Mouse (Mus musculus) MEL (cell line): ENCODE data around the gene Bicdl1. TPM values are rescaled to one million over a fixed set of nuclear protein-coding genes. Genes with fewer than 3 reads are reported as not detected.

Experiments
- DNase-seq: peaks from one replicate; pipeline ENCODE4 v3.0.0; 2011; ENCODE audit warnings: low read depth, low spot score
- H3K27ac ChIP-seq: 2 replicates; pipeline ENCODE4 v1.5.1; 2012; ENCODE audit warnings: low read depth, mild to moderate bottlenecking, control low read depth, low read length, moderate library complexity; ENCODE audit not compliant: control insufficient read depth
- H3K27me3 ChIP-seq, 2 experiments: fragments of 150-350 bp in 1 of 2; sonication (generic) in 1 of 2; 2 replicates each; pipeline ENCODE4 v1.6.1; 2012; ENCODE audit warnings: low read length in 2 of 2, mild to moderate bottlenecking in 2 of 2, improper control_type of control experiment in 1 of 2, moderate library complexity in 1 of 2; ENCODE audit not compliant: insufficient read depth in 2 of 2, control insufficient read depth in 1 of 2
- H3K36me3 ChIP-seq, 2 experiments: 2 replicates each; pipeline ENCODE4 v1.6.1; 2012 to 2014; ENCODE audit warnings: low read length in 2 of 2, improper control_type of control experiment in 1 of 2, inconsistent platforms in 1 of 2, mild to moderate bottlenecking in 1 of 2; ENCODE audit not compliant: insufficient read depth in 2 of 2, control insufficient read depth in 1 of 2
- H3K4me1 ChIP-seq, 2 experiments: fragments of 150-350 bp in 1 of 2; sonication (generic) in 1 of 2; 2 replicates each; pipeline ENCODE4 v1.6.1; 2012; ENCODE audit warnings: low read length in 2 of 2, improper control_type of control experiment in 1 of 2, mild to moderate bottlenecking in 1 of 2; ENCODE audit not compliant: insufficient read depth in 2 of 2, control insufficient read depth in 1 of 2
- H3K4me3 ChIP-seq, 2 experiments: fragments of 150-350 bp in 1 of 2; sonication (generic) in 1 of 2; 2 replicates each; pipeline ENCODE4 v1.5.1; 2012; ENCODE audit warnings: low read depth in 2 of 2, low read length in 2 of 2, mild to moderate bottlenecking in 2 of 2, moderate library complexity in 2 of 2, control low read depth in 1 of 2, improper control_type of control experiment in 1 of 2; ENCODE audit not compliant: control insufficient read depth in 1 of 2, insufficient read depth in 1 of 2
- H3K79me2 ChIP-seq: 2 replicates; pipeline ENCODE4 v1.6.1; 2012; ENCODE audit warnings: mild to moderate bottlenecking, low read length, moderate library complexity; ENCODE audit not compliant: control insufficient read depth, poor library complexity, insufficient read depth
- H3K9ac ChIP-seq: 2 replicates; pipeline ENCODE4 v1.6.1; 2012; ENCODE audit warnings: low read depth, mild to moderate bottlenecking, control low read depth, low read length, moderate library complexity; ENCODE audit not compliant: control insufficient read depth, poor library complexity, severe bottlenecking
- H3K9me3 ChIP-seq: fragments of 150-350 bp; sonication (generic); replicated peaks from 2 replicates; pipeline ENCODE4 v1.6.1; 2012; ENCODE audit warnings: mild to moderate bottlenecking, low read length, improper control_type of control experiment, moderate library complexity; ENCODE audit not compliant: insufficient read depth
- CTCF ChIP-seq, 3 experiments: IDR thresholded peaks in 2 of 3; conservative IDR thresholded peaks in 1 of 3; 2 replicates each; pipeline ENCODE4 v1.5.1; 2011 to 2012; ENCODE audit warnings: low read length in 3 of 3, low read depth in 2 of 3, mild to moderate bottlenecking in 2 of 3, improper control_type of control experiment in 1 of 3, inconsistent platforms in 1 of 3, mixed read lengths in 1 of 3, moderate library complexity in 1 of 3; ENCODE audit not compliant: control insufficient read depth in 1 of 3, insufficient read depth in 1 of 3, poor library complexity in 1 of 3, severe bottlenecking in 1 of 3
- ETS1 ChIP-seq: IDR thresholded peaks from 2 replicates; pipeline ENCODE4 v1.6.1; 2012; ENCODE audit warnings: low read depth, mild to moderate bottlenecking, inconsistent platforms, low read length, improper control_type of control experiment, moderate library complexity
- KAT2A ChIP-seq: conservative IDR thresholded peaks from 2 replicates; pipeline ENCODE4 v1.6.1; 2012; ENCODE audit warnings: low read depth, low read length, improper control_type of control experiment, inconsistent platforms
- MAFK ChIP-seq: IDR thresholded peaks from 2 replicates; pipeline ENCODE4 v1.6.1; 2011; ENCODE audit warnings: low read depth, mild to moderate bottlenecking, low read length, improper control_type of control experiment, borderline replicate concordance
- MAX ChIP-seq: IDR thresholded peaks from 2 replicates; pipeline ENCODE4 v1.6.1; 2011; ENCODE audit warnings: low read length, improper control_type of control experiment
- MEF2A ChIP-seq: IDR thresholded peaks from 2 replicates; pipeline ENCODE4 v1.6.1; 2014; ENCODE audit warnings: low read depth, mild to moderate bottlenecking, inconsistent platforms, low read length, improper control_type of control experiment; ENCODE audit not compliant: poor library complexity, insufficient replicate concordance, severe bottlenecking; ENCODE audit errors: extremely low read depth
- MXI1 ChIP-seq: IDR thresholded peaks from 2 replicates; pipeline ENCODE4 v1.6.1; 2011; ENCODE audit warnings: mild to moderate bottlenecking, low read depth, low read length, improper control_type of control experiment
- RAD21 ChIP-seq: IDR thresholded peaks from 2 replicates; pipeline ENCODE4 v1.6.1; 2011; ENCODE audit warnings: mild to moderate bottlenecking, low read depth, low read length, improper control_type of control experiment
- SMC3 ChIP-seq: IDR thresholded peaks from 2 replicates; pipeline ENCODE4 v1.6.1; 2011; ENCODE audit warnings: low read depth, low read length, improper control_type of control experiment
- UBTF ChIP-seq: IDR thresholded peaks from 2 replicates; pipeline ENCODE4 v1.6.1; 2012; ENCODE audit warnings: low read depth, mild to moderate bottlenecking, inconsistent platforms, low read length, improper control_type of control experiment, moderate library complexity, borderline replicate concordance; ENCODE audit not compliant: insufficient read depth
- ZMIZ1 ChIP-seq: IDR thresholded peaks from 2 replicates; pipeline ENCODE4 v1.6.1; 2012; ENCODE audit warnings: low read depth, mild to moderate bottlenecking, inconsistent platforms, low read length, improper control_type of control experiment, moderate library complexity
- ZNF384 ChIP-seq: IDR thresholded peaks from 2 replicates; pipeline ENCODE4 v1.6.1; 2012; ENCODE audit warnings: low read depth, mild to moderate bottlenecking, inconsistent platforms, low read length, improper control_type of control experiment
- polyA plus RNA-seq, 2 experiments: library from polyadenylated mRNA; stranded (reverse) in 1 of 2; unstranded in 1 of 2; fragments of >175 nt in 1 of 2; fragments of >200 nt in 1 of 2; gene quantifications; 2 replicates each; pipeline versions ENCODE4 v1.2.1 to v1.2.4; 2012; ENCODE audit warnings: low replicate concordance in 2 of 2, low read depth in 1 of 2; ENCODE audit not compliant: insufficient read length in 2 of 2, insufficient read depth in 1 of 2, missing spikeins in 1 of 2
- total RNA-seq: library from RNA; depleted of rRNA; stranded (reverse); fragments of 300-350 nt; gene quantifications from 2 replicates; pipeline ENCODE4 v1.2.3, GENCODE M21; 2012

Gene Bicdl1
- total and polyA plus RNA-seq, 3 experiments: 3.5 to 13.4 TPM; not detected in 1

GRCm38 (mm10) chr5:115748316-115748715 lies 16.9 kb upstream of the Bicdl1 start:
- H3K27ac ChIP-seq: no peak overlapping the region
- no peaks in the 10 kb centered on the region for H3K9me3 ChIP-seq
- no peak overlapping the region for H3K4me3 ChIP-seq
- no peaks in the 10 kb centered on the region for H3K27me3 ChIP-seq
- no peaks in the 10 kb centered on the region for H3K79me2 ChIP-seq
- TF ChIP-seq MAFK: no peak
- TF ChIP-seq, all 39 proteins: peak for 0
- no peak for DNase-seq
- Histone ChIP-seq H3K4me1 (no peaks in the 10 kb centered on the region; a peak in 1 of 4 replicates), H3K9ac (no peak overlapping the region), H3K36me3 (peaks cover 0 to 3% of the 10 kb centered on the region in 2 experiments; a peak in 1 of 4 replicates)

GRCm38 (mm10) chr5:115745319-115745718 lies 13.9 kb upstream of the Bicdl1 start:
- Histone ChIP-seq H3K36me3 (peaks cover 0 to 3% of the 10 kb centered on the region in 2 experiments; a peak in 1 of 4 replicates), H3K4me3 (no peak overlapping the region), H3K27me3 (no peaks in the 10 kb centered on the region), H3K4me1 (no peaks in the 10 kb centered on the region; a peak in 1 of 4 replicates), H3K9ac (no peak overlapping the region), H3K27ac (no peak overlapping the region), H3K9me3 (no peaks in the 10 kb centered on the region), H3K79me2 (no peaks in the 10 kb centered on the region)
- no peak for TF ChIP-seq ZMIZ1
- TF ChIP-seq SMC3: no peak
- no peak for TF ChIP-seq MEF2A
- DNase-seq: no peak

GRCm38 (mm10) chr5:115738032-115738431 lies 6.6 kb upstream of the Bicdl1 start:
- Histone ChIP-seq H3K36me3 (peaks cover 0 to 3% of the 10 kb centered on the region in 2 experiments; a peak in 2 of 4 replicates), H3K9me3 (no peaks in the 10 kb centered on the region), H3K27me3 (no peaks in the 10 kb centered on the region; a peak in 1 of 4 replicates), H3K4me3 (no peak overlapping the region), H3K9ac (no peak overlapping the region), H3K79me2 (no peaks in the 10 kb centered on the region), H3K27ac (no peak overlapping the region), H3K4me1 (peaks cover 0 to 2% of the 10 kb centered on the region in 2 experiments; a peak in 1 of 4 replicates)
- DNase-seq: no peak
- TF ChIP-seq RAD21 (peak; percentile 26), ETS1 (no peak), CTCF (IDR thresholded peaks at IDR 0.05 in 2 of 3, conservative IDR thresholded peaks at IDR 0.05 in 1 of 3; ENCODE audit: control insufficient read depth in 1 of 3, insufficient read depth in 1 of 3, low read depth in 2 of 3, low read length in 3 of 3, poor library complexity in 1 of 3, severe bottlenecking in 1 of 3) (peak; percentile 24 to 30 (median 27); a peak in 3 of 6 replicates)

GRCm38 (mm10) chr5:115734570-115734969 lies 3.1 kb upstream of the Bicdl1 start:
- H3K9me3 ChIP-seq: no peaks in the 10 kb centered on the region
- no peaks in the 10 kb centered on the region; the same call in 1 of the 2 replicates for H3K79me2 ChIP-seq
- H3K9ac ChIP-seq: no peak overlapping the region
- H3K27ac ChIP-seq: no peak overlapping the region
- TF ChIP-seq KAT2A (no peak), ZNF384 (peak; percentile 89), MXI1 (no peak), MAX (no peak), CTCF (IDR thresholded peaks at IDR 0.05 in 2 of 3, conservative IDR thresholded peaks at IDR 0.05 in 1 of 3; ENCODE audit: control insufficient read depth in 1 of 3, insufficient read depth in 1 of 3, low read depth in 2 of 3, low read length in 3 of 3, poor library complexity in 1 of 3, severe bottlenecking in 1 of 3) (peak in 2 of 3 experiments; percentile 27 to 38; a peak in 4 of 6 replicates), RAD21 (peak; percentile 6), UBTF (no peak)
- peaks cover 0 to 4% of the 10 kb centered on the region in 2 experiments; a peak in 2 of 4 replicates for H3K36me3 ChIP-seq
- peaks cover 0 to 2% of the 10 kb centered on the region in 2 experiments; a peak in 1 of 4 replicates for H3K4me1 ChIP-seq
- peak; percentile 69 for DNase-seq
- peaks cover 0 to 3% of the 10 kb centered on the region in 2 experiments; a peak in 2 of 4 replicates for H3K27me3 ChIP-seq
- H3K4me3 ChIP-seq: no peak overlapping the region
